Mouse (Mus musculus): ENCODE data around the gene 1700109H08Rik.

DNA sequence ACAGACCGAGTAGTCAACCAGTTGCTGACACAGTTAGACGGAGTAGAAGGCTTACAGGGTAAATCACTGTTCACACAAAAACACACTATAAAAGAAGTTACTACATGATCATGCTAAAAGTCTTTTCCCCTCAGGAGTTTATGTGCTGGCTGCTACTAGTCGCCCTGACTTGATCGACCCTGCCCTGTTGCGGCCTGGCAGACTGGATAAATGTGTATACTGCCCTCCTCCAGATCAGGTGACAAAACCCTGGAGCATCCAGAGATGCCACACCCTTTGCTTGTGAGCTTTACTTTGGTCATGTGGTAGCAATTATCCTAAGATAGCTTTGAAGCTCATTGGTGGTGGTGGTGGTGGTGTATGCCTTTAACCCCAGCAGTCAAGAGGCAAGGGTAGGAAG, 58.7 kb downstream of the 1700109H08Rik start:
- no peak for TF ChIP-seq TAL1 (IDR thresholded peaks at IDR 0.05; ENCODE audit: low read length)
- TF ChIP-seq GATA1 (IDR thresholded peaks at IDR 0.05; ENCODE audit: low read length): no peak

Data from erythroblast, embryonic 14.5 days (primary cell).